In genomic region chr6:119328521-119329115, GRCm38 (mm10) we compare ENCODE assay signal across 10 mouse cellular contexts. TPM values are rescaled to one million over a fixed set of nuclear protein-coding genes. Genes with fewer than 3 reads are reported as not detected.
DNase-seq lines count a peak whose midpoint lies in the region; ATAC-seq and TF ChIP-seq lines count a peak whose summit lies in the region.
"Had no signal": no experiment of that assay in that cellular context is flagged by ENCODE, and none has a peak within 500 bp of the region (broad histone marks: within the 10 kb centered on the region; RNA-seq: fewer than 3 reads in every experiment).

No protein-coding gene starts in this region.

- 5% methylated on average over 11 of the region's 11 CpGs for WGBS in heart, embryonic 13.5 days
- WGBS in heart, embryonic 11.5 days (ENCODE audit: insufficient replicate concordance) = 4% methylated on average over 11 of the region's 11 CpGs
- 16% methylated on average over 10 of the region's 11 CpGs for whole genome bisulfite sequencing in forebrain, embryonic 13.5 days

- H3K4me1 ChIP-seq in heart, embryonic 13.5 days = peaks cover 32% of the 10 kb centered on the region
- peaks cover 17% of the 10 kb centered on the region for H3K4me1 ChIP-seq in heart, embryonic 11.5 days (ENCODE audit: control insufficient read depth, insufficient read depth, low read length)
- H3K4me1 ChIP-seq in E14TG2a.4 (replicated peaks; ENCODE audit: low read depth, low read length) = peaks cover 93% of the 10 kb centered on the region
- H3K4me1 ChIP-seq in forebrain, embryonic 13.5 days = peaks cover 47% of the 10 kb centered on the region

- H3K4me3 ChIP-seq in heart, embryonic 13.5 days = no peak overlapping the region
- no peak overlapping the region for H3K4me3 ChIP-seq in heart, embryonic 11.5 days (ENCODE audit: low read depth, low read length)
- H3K4me3 ChIP-seq in E14TG2a.4 (replicated peaks; ENCODE audit: low read length) = peak overlapping the region; percentile 26
- peak overlapping the region; percentile 47; the same call in 1 of the 2 replicates for H3K4me3 ChIP-seq in forebrain, embryonic 13.5 days
- no peak overlapping the region for H3K4me3 ChIP-seq in gastrocnemius, adult 2 months

- ATAC-seq in heart, embryonic 13.5 days (ENCODE audit: extremely low read depth, insufficient number of reproducible peaks, low FRiP score, low TSS enrichment) = no peak
- no peak for ATAC-seq in heart, embryonic 11.5 days (replicated peaks; ENCODE audit: insufficient number of reproducible peaks, low FRiP score, low TSS enrichment)
- peak; percentile 9; the same call in 1 of the 2 replicates for ATAC-seq in forebrain, embryonic 13.5 days
- ATAC-seq in erythroblast, adult 5-6 weeks (replicated peaks; ENCODE audit: low FRiP score, poor library complexity, severe bottlenecking) = no peak

- no peaks in the 10 kb centered on the region for H3K36me3 ChIP-seq in heart, embryonic 13.5 days
- no peaks in the 10 kb centered on the region for H3K36me3 ChIP-seq in heart, embryonic 11.5 days (ENCODE audit: control insufficient read depth, insufficient read depth, low read length)
- H3K36me3 ChIP-seq in E14TG2a.4 (ENCODE audit: insufficient read depth, low read length) = no peaks in the 10 kb centered on the region
- no peaks in the 10 kb centered on the region for H3K36me3 ChIP-seq in forebrain, embryonic 13.5 days (ENCODE audit: poor library complexity, severe bottlenecking)

- H3K9me3 ChIP-seq in heart, embryonic 13.5 days = no peaks in the 10 kb centered on the region
- H3K9me3 ChIP-seq in heart, embryonic 11.5 days (replicated peaks; ENCODE audit: control insufficient read depth, low read length) = no peaks in the 10 kb centered on the region
- H3K9me3 ChIP-seq in E14TG2a.4 (ENCODE audit: low read length) = no peaks in the 10 kb centered on the region
- H3K9me3 ChIP-seq in forebrain, embryonic 13.5 days (replicated peaks) = no peaks in the 10 kb centered on the region

- peaks cover 99% of the 10 kb centered on the region for H3K27me3 ChIP-seq in heart, embryonic 13.5 days (replicated peaks)
- peaks cover 76% of the 10 kb centered on the region for H3K27me3 ChIP-seq in heart, embryonic 11.5 days (ENCODE audit: control insufficient read depth, insufficient read depth, low read length)
- peaks cover 75% of the 10 kb centered on the region for H3K27me3 ChIP-seq in E14TG2a.4 (ENCODE audit: insufficient read depth, low read length)
- peaks cover 53% of the 10 kb centered on the region for H3K27me3 ChIP-seq in forebrain, embryonic 13.5 days

- peak overlapping the region; percentile 44 for H3K4me2 ChIP-seq in heart, embryonic 13.5 days
- H3K4me2 ChIP-seq in heart, embryonic 11.5 days = no peak overlapping the region
- H3K4me2 ChIP-seq in forebrain, embryonic 13.5 days = peak overlapping the region; percentile 80

- no peak overlapping the region for H3K9ac ChIP-seq in heart, embryonic 13.5 days
- no peak overlapping the region for H3K9ac ChIP-seq in heart, embryonic 11.5 days (ENCODE audit: low read depth, low read length)
- no peak overlapping the region; the same call in 1 of the 2 replicates for H3K9ac ChIP-seq in forebrain, embryonic 13.5 days

- peak; percentile 30 for DNase-seq in lung, postnatal 36 days
- no peak for DNase-seq in gastrocnemius, postnatal 14 days
- no peak for DNase-seq in gastrocnemius, adult 2 months

- H3K27ac ChIP-seq in heart, embryonic 13.5 days (replicated peaks) = no peak overlapping the region
- no peak overlapping the region for H3K27ac ChIP-seq in heart, embryonic 11.5 days (ENCODE audit: low read depth, low read length)
- H3K27ac ChIP-seq in forebrain, embryonic 13.5 days = no peak overlapping the region
- H3K27ac ChIP-seq in gastrocnemius, adult 2 months = no peak overlapping the region

- intact Hi-C loops in gastrocnemius, postnatal 14 days (cut with DNase I; ENCODE audit: low total_unique reads) = no loop called here
- intact Hi-C loops in gastrocnemius, adult 2 months (cut with DNase I) = no loop called here

- TF ChIP-seq CTCF in E14TG2a.4 (conservative IDR thresholded peaks at IDR 0.05; ENCODE audit: low read length) = no peak
- TF ChIP-seq CTCF in gastrocnemius, adult 2 months (IDR thresholded peaks at IDR 0.05) = no peak

RNA-seq across cellular contexts. Expression of gene Lrtm2, which starts 1.9 kb away (rescaled TPM):
- polyA plus RNA-seq in heart, embryonic 13.5 days (2015; fragmentation: Nextera tagmentation; extraction: Ambion mirVana) = 0.13 and 0.17 TPM in 2 replicates
- polyA plus RNA-seq in heart, embryonic 11.5 days (2014; fragmentation: Nextera tagmentation; extraction: Ambion mirVana) = 0.20 TPM in 1 of 2 replicates, not detected in the other
- polyA plus RNA-seq in forebrain, embryonic 13.5 days (2015; fragmentation: Nextera tagmentation; extraction: Ambion mirVana) = 1.1 and 2.0 TPM in 2 replicates
- not detected in 2 replicates for total RNA-seq in erythroblast, adult 5-6 weeks (2015; ENCODE audit: low replicate concordance)
- total RNA-seq in erythroblast, adult 5-6 weeks (2017; ENCODE audit: low replicate concordance) = not detected in 2 replicates
- under 1 TPM; 0.07 to 0.74 TPM for total RNA-seq in gastrocnemius, postnatal 14 days (2021)
- total RNA-seq in gastrocnemius, adult 2 months (2021) = under 1 TPM; 0.22 to 0.77 TPM
- total RNA-seq: CH12.LX had no signal
- polyA plus RNA-seq: liver, embryonic 16.5 days had no signal

Comparison
In these comparisons a context has a peak if more than half of its experiments do, and no peak if none do; other contexts are left out.
1. H3K4me3 ChIP-seq: peak in E14TG2a.4 (single experiment) and forebrain, embryonic 13.5 days (single experiment); none in heart, embryonic 13.5 days (single experiment), heart, embryonic 11.5 days (single experiment) and gastrocnemius, adult 2 months (single experiment).